Mouse (Mus musculus) embryonic fibroblast, embryonic 13.5 days (primary cell): ENCODE measurements at regions not wholly inside any gene's neighbourhood (a gene's known extent, or its start where the extent isn't known, plus 50 kb on each side); places are given as distances from the start of the nearest gene placed in this dataset.

Experiments
- H3K27ac ChIP-seq: 2 replicates; pipeline ENCODE4 v1.5.1; 2012; ENCODE audit warnings: low read length, control low read depth, inconsistent platforms; ENCODE audit not compliant: insufficient read depth
- H3K4me1 ChIP-seq: 2 replicates; pipeline ENCODE4 v1.6.1; 2011; ENCODE audit warnings: low read length; ENCODE audit not compliant: control insufficient read depth, insufficient read depth
- H3K4me3 ChIP-seq: 2 replicates; pipeline ENCODE4 v1.5.1; 2011; ENCODE audit warnings: mild to moderate bottlenecking, control low read depth, low read length; ENCODE audit not compliant: insufficient read depth
- CTCF ChIP-seq: IDR thresholded peaks from 2 replicates; pipeline ENCODE4 v1.5.1; 2011; ENCODE audit warnings: mild to moderate bottlenecking, control low read depth, low read length, moderate library complexity, borderline replicate concordance; ENCODE audit not compliant: insufficient read depth
- POLR2A ChIP-seq: IDR thresholded peaks from 2 replicates; pipeline ENCODE4 v1.6.1; 2011; ENCODE audit warnings: low read depth, mild to moderate bottlenecking, control low read depth, low read length, moderate library complexity

GRCm38 (mm10) chr12:79993821-79994571, 118.8 kb downstream of the Zfp36l1 start:
- Histone ChIP-seq H3K4me3 (no peak overlapping the region), H3K27ac (no peak overlapping the region), H3K4me1 (peaks cover 11% of the 10 kb centered on the region; the same call in 1 of the 2 replicates)
- TF ChIP-seq CTCF (no peak), POLR2A (no peak)

- no peak for TF ChIP-seq POLR2A
- no peak for TF ChIP-seq CTCF
- Histone ChIP-seq H3K4me1 (peaks cover 11% of the 10 kb centered on the region), H3K4me3 (no peak overlapping the region), H3K27ac (no peak overlapping the region)
These were observed 121.5 kb downstream of the Zfp36l1 start for GRCm38 (mm10) chr12:79991279-79991678.

GRCm38 (mm10) chr12:79990751-79991150, 122.1 kb downstream of the Zfp36l1 start:
- Histone ChIP-seq H3K4me1 (peaks cover 10% of the 10 kb centered on the region), H3K4me3 (no peak overlapping the region), H3K27ac (no peak overlapping the region)
- TF ChIP-seq POLR2A (no peak), CTCF (no peak)

- H3K4me3 ChIP-seq: no peak overlapping the region
- TF ChIP-seq CTCF: no peak
- TF ChIP-seq POLR2A: no peak
- H3K4me1 ChIP-seq: peaks cover 6% of the 10 kb centered on the region
- no peak overlapping the region for H3K27ac ChIP-seq
These were observed 123.2 kb downstream of the Zfp36l1 start for GRCm38 (mm10) chr12:79989582-79990110.

- Histone ChIP-seq H3K4me1 (peaks cover 6% of the 10 kb centered on the region), H3K27ac (no peak overlapping the region), H3K4me3 (no peak overlapping the region)
- TF ChIP-seq POLR2A (no peak), CTCF (no peak)
These were observed 124.1 kb downstream of the Zfp36l1 start for GRCm38 (mm10) chr12:79988401-79989358.

- Histone ChIP-seq H3K4me1 (peaks cover 6% of the 10 kb centered on the region), H3K4me3 (no peak overlapping the region), H3K27ac (no peak overlapping the region)
- TF ChIP-seq POLR2A (no peak), CTCF (no peak)
These were observed 126.4 kb downstream of the Zfp36l1 start for GRCm38 (mm10) chr12:79986241-79986976.

GRCm38 (mm10) chr12:79984985-79985747, 127.6 kb downstream of the Zfp36l1 start:
- Histone ChIP-seq H3K4me1 (no peaks in the 10 kb centered on the region; the same call in 1 of the 2 replicates), H3K4me3 (no peak overlapping the region), H3K27ac (no peak overlapping the region)
- no peak for TF ChIP-seq POLR2A
- no peak for TF ChIP-seq CTCF

- H3K27ac ChIP-seq: no peak overlapping the region
- no peak for TF ChIP-seq CTCF
- TF ChIP-seq POLR2A: no peak
- H3K4me1 ChIP-seq: no peaks in the 10 kb centered on the region; the same call in 1 of the 2 replicates
- H3K4me3 ChIP-seq: no peak overlapping the region
These were observed 128.6 kb downstream of the Zfp36l1 start for GRCm38 (mm10) chr12:79984025-79984790.
